ENCODE assay signal across 15 mouse cellular contexts in genomic region chr12:99221087-99221846, GRCm38 (mm10).
DNase-seq lines count a peak whose midpoint lies in the region; ATAC-seq and TF ChIP-seq lines count a peak whose summit lies in the region.
"Had no signal": no experiment of that assay in that cellular context is flagged by ENCODE, and none has a peak within 500 bp of the region (broad histone marks: within the 10 kb centered on the region; RNA-seq: fewer than 3 reads in every experiment).

No protein-coding gene starts in this region.

- peaks cover 38% of the 10 kb centered on the region for H3K4me1 ChIP-seq in neural tube, embryonic 11.5 days (ENCODE audit: control insufficient read depth, insufficient read depth, low read length)
- peaks cover 63% of the 10 kb centered on the region for H3K4me1 ChIP-seq in neural tube, embryonic 15.5 days
- peaks cover 100% of the 10 kb centered on the region for H3K4me1 ChIP-seq in forebrain, embryonic 13.5 days
- peaks cover 71% of the 10 kb centered on the region for H3K4me1 ChIP-seq in midbrain, embryonic 11.5 days (ENCODE audit: control insufficient read depth, insufficient read depth, low read length)
- H3K4me1 ChIP-seq in lung, postnatal 0 days (ENCODE audit: insufficient read depth, low read depth, low read length) = peaks cover 11% of the 10 kb centered on the region; the same call in 1 of the 2 replicates

- peak; percentile 35 for DNase-seq in neural tube, embryonic 11.5 days (ENCODE audit: low spot score)
- DNase-seq in midbrain, embryonic 11.5 days (ENCODE audit: low spot score, missing footprints) = peak; percentile 93
- peak; percentile 56 for DNase-seq in retina, postnatal 1 day
- DNase-seq in lung, postnatal 0 days (ENCODE audit: low spot score) = no peak
- DNase-seq in lung, postnatal 4 days = no peak
- DNase-seq: cerebellum, adult 8-10 months; heart, adult 18-20 months; thymus, adult 18-20 months had no signal

- no peaks in the 10 kb centered on the region for H3K36me3 ChIP-seq in neural tube, embryonic 11.5 days (ENCODE audit: control insufficient read depth, insufficient read depth, low read length)
- no peaks in the 10 kb centered on the region for H3K36me3 ChIP-seq in neural tube, embryonic 15.5 days
- peaks cover 5% of the 10 kb centered on the region; the same call in 1 of the 2 replicates for H3K36me3 ChIP-seq in forebrain, embryonic 13.5 days (ENCODE audit: poor library complexity, severe bottlenecking)
- no peaks in the 10 kb centered on the region for H3K36me3 ChIP-seq in midbrain, embryonic 11.5 days (ENCODE audit: control insufficient read depth, insufficient read depth, low read length)
- no peaks in the 10 kb centered on the region for H3K36me3 ChIP-seq in lung, postnatal 0 days (ENCODE audit: insufficient read depth, low read length)
- H3K36me3 ChIP-seq: intestine, embryonic 15.5 days; kidney, embryonic 15.5 days had no signal

- H3K27ac ChIP-seq in neural tube, embryonic 11.5 days (ENCODE audit: low read depth, low read length) = peak overlapping the region; percentile 58
- no peak overlapping the region for H3K27ac ChIP-seq in neural tube, embryonic 15.5 days (replicated peaks)
- peak overlapping the region; percentile 87 for H3K27ac ChIP-seq in forebrain, embryonic 13.5 days
- H3K27ac ChIP-seq in midbrain, embryonic 11.5 days (ENCODE audit: low read depth, low read length) = peak overlapping the region; percentile 92
- H3K27ac ChIP-seq in lung, postnatal 0 days (ENCODE audit: low read length) = no peak overlapping the region
- H3K27ac ChIP-seq: intestine, embryonic 15.5 days; kidney, embryonic 15.5 days; limb, embryonic 13.5 days; macrophage had no signal

- no peak overlapping the region; the same call in 1 of the 2 replicates for H3K4me2 ChIP-seq in neural tube, embryonic 11.5 days (ENCODE audit: low read depth)
- H3K4me2 ChIP-seq in neural tube, embryonic 15.5 days = no peak overlapping the region
- H3K4me2 ChIP-seq in forebrain, embryonic 13.5 days = peak overlapping the region; percentile 38
- H3K4me2 ChIP-seq in midbrain, embryonic 11.5 days = peak overlapping the region; percentile 30
- no peak overlapping the region for H3K4me2 ChIP-seq in lung, postnatal 0 days (replicated peaks; ENCODE audit: low read depth, low read length)
- H3K4me2 ChIP-seq: intestine, embryonic 15.5 days; kidney, embryonic 15.5 days; limb, embryonic 13.5 days had no signal

- no peak for TF ChIP-seq CTCF in lung, postnatal 0 days (IDR thresholded peaks at IDR 0.05)

- peak; percentile 48; the same call in 1 of the 2 replicates for ATAC-seq in neural tube, embryonic 11.5 days (ENCODE audit: insufficient read depth, low FRiP score, low TSS enrichment)
- ATAC-seq in neural tube, embryonic 15.5 days (ENCODE audit: low FRiP score) = no peak
- ATAC-seq in forebrain, embryonic 13.5 days = peak; percentile 33; the same call in 1 of the 2 replicates
- ATAC-seq in midbrain, embryonic 11.5 days (ENCODE audit: low FRiP score) = peak; percentile 57
- ATAC-seq in lung, postnatal 0 days = no peak

- no peak overlapping the region for H3K4me3 ChIP-seq in neural tube, embryonic 11.5 days (ENCODE audit: low read depth, low read length)
- H3K4me3 ChIP-seq in neural tube, embryonic 15.5 days (replicated peaks) = no peak overlapping the region
- no peak overlapping the region for H3K4me3 ChIP-seq in forebrain, embryonic 13.5 days
- H3K4me3 ChIP-seq in midbrain, embryonic 11.5 days (ENCODE audit: low read depth, low read length) = no peak overlapping the region
- no peak overlapping the region for H3K4me3 ChIP-seq in lung, postnatal 0 days (ENCODE audit: low read depth, low read length)
- H3K4me3 ChIP-seq: erythroblast, embryonic 14.5 days; intestine, embryonic 15.5 days; kidney, embryonic 15.5 days; limb, embryonic 13.5 days had no signal

- 38% methylated on average over 15 of the region's 15 CpGs for WGBS in neural tube, embryonic 11.5 days
- 24% methylated on average over 15 of the region's 15 CpGs for WGBS in neural tube, embryonic 15.5 days
- 9% methylated on average over 15 of the region's 15 CpGs for WGBS in forebrain, embryonic 13.5 days
- WGBS in midbrain, embryonic 11.5 days = 16% methylated on average over 15 of the region's 15 CpGs
- WGBS in lung, postnatal 0 days = 81% methylated on average over 15 of the region's 15 CpGs

- no peaks in the 10 kb centered on the region for H3K27me3 ChIP-seq in neural tube, embryonic 11.5 days (ENCODE audit: control insufficient read depth, insufficient read depth, low read length)
- H3K27me3 ChIP-seq in neural tube, embryonic 15.5 days (replicated peaks) = no peaks in the 10 kb centered on the region
- H3K27me3 ChIP-seq in forebrain, embryonic 13.5 days = no peaks in the 10 kb centered on the region
- no peaks in the 10 kb centered on the region for H3K27me3 ChIP-seq in midbrain, embryonic 11.5 days (ENCODE audit: control insufficient read depth, insufficient read depth, low read length)
- H3K27me3 ChIP-seq in lung, postnatal 0 days (replicated peaks; ENCODE audit: insufficient read depth, low read length) = no peaks in the 10 kb centered on the region
- H3K27me3 ChIP-seq: intestine, embryonic 15.5 days; kidney, embryonic 15.5 days; limb, embryonic 13.5 days had no signal

- H3K9me3 ChIP-seq in neural tube, embryonic 11.5 days (ENCODE audit: control insufficient read depth, low read length) = no peaks in the 10 kb centered on the region
- H3K9me3 ChIP-seq in neural tube, embryonic 15.5 days (replicated peaks) = no peaks in the 10 kb centered on the region
- H3K9me3 ChIP-seq in forebrain, embryonic 13.5 days (replicated peaks) = no peaks in the 10 kb centered on the region
- no peaks in the 10 kb centered on the region for H3K9me3 ChIP-seq in midbrain, embryonic 11.5 days (ENCODE audit: control insufficient read depth, low read length)
- no peaks in the 10 kb centered on the region for H3K9me3 ChIP-seq in lung, postnatal 0 days (ENCODE audit: low read length)
- H3K9me3 ChIP-seq: intestine, embryonic 15.5 days; kidney, embryonic 15.5 days; limb, embryonic 13.5 days had no signal

- H3K9ac ChIP-seq in neural tube, embryonic 11.5 days (ENCODE audit: low read length) = 0 out of 2 replicates have a peak overlapping the region, but pooled peaks have one; percentile 8
- H3K9ac ChIP-seq in neural tube, embryonic 15.5 days (replicated peaks) = no peak overlapping the region
- no peak overlapping the region for H3K9ac ChIP-seq in forebrain, embryonic 13.5 days
- peak overlapping the region; percentile 42; the same call in 1 of the 2 replicates for H3K9ac ChIP-seq in midbrain, embryonic 11.5 days (ENCODE audit: low read length)
- no peak overlapping the region for H3K9ac ChIP-seq in lung, postnatal 0 days (replicated peaks; ENCODE audit: low read depth)
- H3K9ac ChIP-seq: intestine, embryonic 15.5 days; kidney, embryonic 15.5 days; limb, embryonic 13.5 days had no signal

- TF ChIP-seq EP300 in lung, postnatal 0 days (IDR thresholded peaks at IDR 0.05) = no peak

Comparison
In these comparisons a context has a peak if more than half of its experiments do, and no peak if none do; other contexts are left out.
1. ATAC-seq: peak in neural tube, embryonic 11.5 days (single experiment), forebrain, embryonic 13.5 days (single experiment) and midbrain, embryonic 11.5 days (single experiment); none in neural tube, embryonic 15.5 days (single experiment) and lung, postnatal 0 days (single experiment).
2. H3K27ac ChIP-seq: peak in neural tube, embryonic 11.5 days (single experiment), forebrain, embryonic 13.5 days (single experiment) and midbrain, embryonic 11.5 days (single experiment); none in neural tube, embryonic 15.5 days (single experiment) and lung, postnatal 0 days (single experiment).
3. H3K9ac ChIP-seq: peak in neural tube, embryonic 11.5 days (single experiment) and midbrain, embryonic 11.5 days (single experiment); none in neural tube, embryonic 15.5 days (single experiment), forebrain, embryonic 13.5 days (single experiment) and lung, postnatal 0 days (single experiment).
4. DNase-seq: peak in neural tube, embryonic 11.5 days (single experiment), midbrain, embryonic 11.5 days (single experiment) and retina, postnatal 1 day (single experiment); none in lung, postnatal 0 days (single experiment) and lung, postnatal 4 days (0 of 2).
5. H3K4me2 ChIP-seq: peak in forebrain, embryonic 13.5 days (single experiment) and midbrain, embryonic 11.5 days (single experiment); none in neural tube, embryonic 11.5 days (single experiment), neural tube, embryonic 15.5 days (single experiment) and lung, postnatal 0 days (single experiment).